Mouse (Mus musculus): Measurements from ENCODE around the gene Slc35e4.
"Not testable (repeated sequence)": the region's sequence is repeated elsewhere in the genome, so short reads cannot be mapped to it uniquely, and the experiment has no call there.

Gene Slc35e4

GRCm38 (mm10) chr11:3914109-3914840 is at the start of gene Slc35e4:
Gene Slc35e4, minus strand, starts transcription at chr11:3914664.
- peak; percentile 94 to 95 for DNase-seq

- DNase-seq = peak; percentile 79 to 85
Observed at GRCm38 (mm10) chr11:3963610-3964415, 49.3 kb upstream of the Slc35e4 start, which contains the start of gene Pes1. Gene Pes1, plus strand, starts transcription at chr11:3963975.

GRCm38 (mm10) chr11:3963155-3963554 is 48.7 kb upstream of the Slc35e4 start:
- no peak for DNase-seq

- no peak for DNase-seq
Observed at GRCm38 (mm10) chr11:3961761-3962160, 47.3 kb upstream of the Slc35e4 start.

GRCm38 (mm10) chr11:3960901-3961300 is 46.4 kb upstream of the Slc35e4 start:
- no peak for DNase-seq

- DNase-seq = not testable (repeated sequence)
Observed at GRCm38 (mm10) chr11:3955371-3955770, 40.9 kb upstream of the Slc35e4 start.

- not testable (repeated sequence) for DNase-seq
Observed at GRCm38 (mm10) chr11:3954876-3955275, 40.4 kb upstream of the Slc35e4 start.

GRCm38 (mm10) chr11:3946386-3946785 is 31.9 kb upstream of the Slc35e4 start:
- DNase-seq = no peak

- DNase-seq = no peak
Observed at GRCm38 (mm10) chr11:3941371-3941770, 26.9 kb upstream of the Slc35e4 start.

GRCm38 (mm10) chr11:3937321-3937874 is 22.9 kb upstream of the Slc35e4 start:
- no peak for DNase-seq

- no peak for DNase-seq
Observed at GRCm38 (mm10) chr11:3936318-3936717, 21.9 kb upstream of the Slc35e4 start.

- no peak for DNase-seq
Observed at GRCm38 (mm10) chr11:3935135-3935534, 20.7 kb upstream of the Slc35e4 start.

- no peak for DNase-seq
Observed at GRCm38 (mm10) chr11:3933756-3934285, 19.4 kb upstream of the Slc35e4 start.

GRCm38 (mm10) chr11:3931511-3932211 is 17.2 kb upstream of the Slc35e4 start, which contains the start of gene Tcn2:
Gene Tcn2, minus strand, starts transcription at chr11:3932159.
- peak; percentile 34 to 39 for DNase-seq

GRCm38 (mm10) chr11:3930931-3931330 is 16.5 kb upstream of the Slc35e4 start:
- no peak for DNase-seq

- no peak for DNase-seq
Observed at GRCm38 (mm10) chr11:3930019-3930418, 15.6 kb upstream of the Slc35e4 start.

- no peak for DNase-seq
Observed at GRCm38 (mm10) chr11:3925916-3926315, 11.5 kb upstream of the Slc35e4 start.

- no peak for DNase-seq
Observed at GRCm38 (mm10) chr11:3922731-3923130, 8.3 kb upstream of the Slc35e4 start.

GRCm38 (mm10) chr11:3922115-3922514 is 7.7 kb upstream of the Slc35e4 start:
- DNase-seq = no peak

- DNase-seq = peak; percentile 64 to 66
Observed at GRCm38 (mm10) chr11:3921281-3921850, 6.9 kb upstream of the Slc35e4 start.

GRCm38 (mm10) chr11:3920476-3920875 is 6.0 kb upstream of the Slc35e4 start:
- DNase-seq = no peak

GRCm38 (mm10) chr11:3918738-3919137 is 4.3 kb upstream of the Slc35e4 start:
- DNase-seq = peak; percentile 44 to 45

Measured in cerebellum, postnatal 36 days (tissue).